Mouse (Mus musculus): Measurements from ENCODE around the gene Msi2. TPM values are rescaled to one million over a fixed set of nuclear protein-coding genes. Genes with fewer than 3 reads are reported as not detected.
A peak's percentile ranks its signal among the peaks of the same experiment; 100 is the strongest.

The Msi2 gene
- polyA plus RNA-seq, 1 experiment from 2014 or later = 33.1 TPM

- Histone ChIP-seq H3K9me3 (ENCODE audit: control insufficient read depth, low read length) (no peaks in the 10 kb centered on the region), H3K4me3 (replicated peaks; ENCODE audit: low read depth, low read length) (no peak overlapping the region), H3K27me3 (ENCODE audit: control insufficient read depth, insufficient read depth, low read length) (no peaks in the 10 kb centered on the region), H3K9ac (replicated peaks; ENCODE audit: low read length) (no peak overlapping the region), H3K4me2 (ENCODE audit: low read length) (no peak overlapping the region), H3K36me3 (ENCODE audit: control insufficient read depth, insufficient read depth, low read length) (no peaks in the 10 kb centered on the region), H3K4me1 (ENCODE audit: control insufficient read depth, insufficient read depth, low read length) (peaks cover 49% of the 10 kb centered on the region), H3K27ac (replicated peaks; ENCODE audit: low read depth, low read length) (peak overlapping the region; percentile 71)
- no peak for ATAC-seq (ENCODE audit: low FRiP score, low TSS enrichment)
- DNase-seq = no peak
- WGBS = 56% methylated on average over 9 of the region's 9 CpGs
Measured at GRCm38 (mm10) chr11:88421057-88421578, 297.2 kb downstream of the Msi2 start.

- no peaks in the 10 kb centered on the region for H3K9me3 ChIP-seq (ENCODE audit: control insufficient read depth, low read length)
- 91% methylated on average over 9 of the region's 9 CpGs for WGBS
- ATAC-seq (ENCODE audit: low FRiP score, low TSS enrichment) (no peak), DNase-seq (no peak)
- 0 out of 2 replicates have a peak overlapping the region, but pooled peaks have one; percentile 23 for H3K27ac ChIP-seq (replicated peaks; ENCODE audit: low read depth, low read length)
- no peaks in the 10 kb centered on the region for H3K27me3 ChIP-seq (ENCODE audit: control insufficient read depth, insufficient read depth, low read length)
- H3K4me2 ChIP-seq (ENCODE audit: low read length) = no peak overlapping the region
- H3K36me3 ChIP-seq (ENCODE audit: control insufficient read depth, insufficient read depth, low read length) = no peaks in the 10 kb centered on the region
- no peak overlapping the region for H3K4me3 ChIP-seq (replicated peaks; ENCODE audit: low read depth, low read length)
- H3K4me1 ChIP-seq (ENCODE audit: control insufficient read depth, insufficient read depth, low read length) = peaks cover 38% of the 10 kb centered on the region
- H3K9ac ChIP-seq (replicated peaks; ENCODE audit: low read length) = no peak overlapping the region
Measured at GRCm38 (mm10) chr11:88419657-88420366, 298.5 kb downstream of the Msi2 start.

GRCm38 (mm10) chr11:88419064-88419463 is 299.2 kb downstream of the Msi2 start:
- Histone ChIP-seq H3K27me3 (ENCODE audit: control insufficient read depth, insufficient read depth, low read length) (no peaks in the 10 kb centered on the region), H3K4me3 (replicated peaks; ENCODE audit: low read depth, low read length) (no peak overlapping the region), H3K4me1 (ENCODE audit: control insufficient read depth, insufficient read depth, low read length) (peaks cover 38% of the 10 kb centered on the region), H3K9me3 (ENCODE audit: control insufficient read depth, low read length) (no peaks in the 10 kb centered on the region), H3K27ac (replicated peaks; ENCODE audit: low read depth, low read length) (peak overlapping the region; percentile 52), H3K9ac (replicated peaks; ENCODE audit: low read length) (no peak overlapping the region), H3K36me3 (ENCODE audit: control insufficient read depth, insufficient read depth, low read length) (no peaks in the 10 kb centered on the region), H3K4me2 (ENCODE audit: low read length) (no peak overlapping the region)
- WGBS = 70% methylated on average over 7 of the region's 7 CpGs
- DNase-seq (no peak), ATAC-seq (ENCODE audit: low FRiP score, low TSS enrichment) (no peak)

GRCm38 (mm10) chr11:88414157-88414870 is 304.0 kb downstream of the Msi2 start:
- no peak overlapping the region; the same call in 1 of the 2 replicates for H3K9ac ChIP-seq (replicated peaks; ENCODE audit: low read length)
- peaks cover 32% of the 10 kb centered on the region for H3K4me1 ChIP-seq (ENCODE audit: control insufficient read depth, insufficient read depth, low read length)
- 19% methylated on average over 18 of the region's 18 CpGs for WGBS

GRCm38 (mm10) chr11:88412423-88413094 is 305.8 kb downstream of the Msi2 start:
- H3K27ac ChIP-seq (replicated peaks; ENCODE audit: low read depth, low read length) = peak overlapping the region; percentile 73
- H3K9ac ChIP-seq (replicated peaks; ENCODE audit: low read length) = no peak overlapping the region
- peaks cover 5% of the 10 kb centered on the region; the same call in 1 of the 2 replicates for H3K36me3 ChIP-seq (ENCODE audit: control insufficient read depth, insufficient read depth, low read length)
- 8% methylated on average over 5 of the region's 5 CpGs for WGBS
- no peaks in the 10 kb centered on the region for H3K9me3 ChIP-seq (ENCODE audit: control insufficient read depth, low read length)
- DNase-seq (peak; percentile 88), ATAC-seq (ENCODE audit: low FRiP score, low TSS enrichment) (peak; percentile 66; the same call in 1 of the 2 replicates)
- H3K4me3 ChIP-seq (replicated peaks; ENCODE audit: low read depth, low read length) = no peak overlapping the region
- H3K4me1 ChIP-seq (ENCODE audit: control insufficient read depth, insufficient read depth, low read length) = peaks cover 32% of the 10 kb centered on the region
- no peaks in the 10 kb centered on the region for H3K27me3 ChIP-seq (ENCODE audit: control insufficient read depth, insufficient read depth, low read length)
- no peak overlapping the region for H3K4me2 ChIP-seq (ENCODE audit: low read length)

More at GRCm38 (mm10) chr11:88414157-88414870, 304.0 kb downstream of the Msi2 start:
- peak; percentile 47; the same call in 1 of the 2 replicates for ATAC-seq (ENCODE audit: low FRiP score, low TSS enrichment)
- DNase-seq = peak; percentile 72
- no peak overlapping the region for H3K4me2 ChIP-seq (ENCODE audit: low read length)
- no peaks in the 10 kb centered on the region for H3K9me3 ChIP-seq (ENCODE audit: control insufficient read depth, low read length)
- H3K4me3 ChIP-seq (replicated peaks; ENCODE audit: low read depth, low read length) = no peak overlapping the region
- no peaks in the 10 kb centered on the region for H3K27me3 ChIP-seq (ENCODE audit: control insufficient read depth, insufficient read depth, low read length)
- H3K36me3 ChIP-seq (ENCODE audit: control insufficient read depth, insufficient read depth, low read length) = peaks cover 5% of the 10 kb centered on the region; the same call in 1 of the 2 replicates
- peak overlapping the region; percentile 73 for H3K27ac ChIP-seq (replicated peaks; ENCODE audit: low read depth, low read length)

GRCm38 (mm10) chr11:88408305-88408704 is 310.0 kb downstream of the Msi2 start:
- Histone ChIP-seq H3K4me1 (ENCODE audit: control insufficient read depth, insufficient read depth, low read length) (peaks cover 48% of the 10 kb centered on the region), H3K27me3 (ENCODE audit: control insufficient read depth, insufficient read depth, low read length) (no peaks in the 10 kb centered on the region), H3K27ac (replicated peaks; ENCODE audit: low read depth, low read length) (peak overlapping the region; percentile 39), H3K9ac (replicated peaks; ENCODE audit: low read length) (no peak overlapping the region), H3K9me3 (ENCODE audit: control insufficient read depth, low read length) (no peaks in the 10 kb centered on the region), H3K4me3 (replicated peaks; ENCODE audit: low read depth, low read length) (no peak overlapping the region), H3K4me2 (ENCODE audit: low read length) (no peak overlapping the region), H3K36me3 (ENCODE audit: control insufficient read depth, insufficient read depth, low read length) (no peaks in the 10 kb centered on the region)
- DNase-seq (no peak), ATAC-seq (ENCODE audit: low FRiP score, low TSS enrichment) (no peak)
- 78% methylated on average over 8 of the region's 8 CpGs for WGBS

- Histone ChIP-seq H3K4me3 (replicated peaks; ENCODE audit: low read depth, low read length) (no peak overlapping the region), H3K36me3 (ENCODE audit: control insufficient read depth, insufficient read depth, low read length) (no peaks in the 10 kb centered on the region), H3K27ac (replicated peaks; ENCODE audit: low read depth, low read length) (peak overlapping the region; percentile 70), H3K4me1 (ENCODE audit: control insufficient read depth, insufficient read depth, low read length) (peaks cover 52% of the 10 kb centered on the region), H3K27me3 (ENCODE audit: control insufficient read depth, insufficient read depth, low read length) (no peaks in the 10 kb centered on the region), H3K9me3 (ENCODE audit: control insufficient read depth, low read length) (no peaks in the 10 kb centered on the region), H3K9ac (replicated peaks; ENCODE audit: low read length) (no peak overlapping the region), H3K4me2 (ENCODE audit: low read length) (no peak overlapping the region)
- WGBS = 23% methylated on average over 3 of the region's 3 CpGs
- peak; percentile 61 for DNase-seq
- ATAC-seq (ENCODE audit: low FRiP score, low TSS enrichment) = peak; percentile 44; the same call in 1 of the 2 replicates
Measured at GRCm38 (mm10) chr11:88406408-88406915, 311.9 kb downstream of the Msi2 start.
